In genomic region chr12:104215249-104215648, GRCm38 (mm10) we compare ENCODE assay signal across 23 mouse cellular contexts. TPM values are rescaled to one million over a fixed set of nuclear protein-coding genes. Genes with fewer than 3 reads are reported as not detected.
DNase-seq lines count a peak whose midpoint lies in the region; ATAC-seq lines count a peak whose summit lies in the region.
"Had no signal": no experiment of that assay in that cellular context is flagged by ENCODE, and none has a peak within 500 bp of the region (broad histone marks: within the 10 kb centered on the region; RNA-seq: fewer than 3 reads in every experiment).

No protein-coding gene starts in this region.

- peak; percentile 53 for ATAC-seq in CD4-positive, CD25-positive, alpha-beta regulatory T cell, adult 4 months
- ATAC-seq in activated CD4-positive, CD25-positive, alpha-beta regulatory T cell, adult 4 months, result peak; percentile 42
- ATAC-seq: forebrain, embryonic 13.5 days; forebrain, embryonic 15.5 days; forebrain, postnatal 0 days; Patski had no signal

- peak; percentile 57 for DNase-seq in induced T-regulatory cell, adult 2 months (ENCODE audit: low read depth)
- no peak for DNase-seq in thymus, postnatal 36 days
- DNase-seq in lung, postnatal 25 days (ENCODE audit: low spot score), result no peak
- no peak for DNase-seq in spleen, adult 18-20 months
- no peak for DNase-seq in testis, postnatal 10 days (ENCODE audit: low spot score)
- DNase-seq: adrenal gland, adult 2 months; adrenal gland, postnatal 10 days; adrenal gland, postnatal 25 days; cerebellum, adult 11 months; cerebellum, adult 18-20 months; cerebellum, adult 8-10 months; cerebellum, adult 9-11 months; cerebellum, postnatal 14 days; cerebellum, postnatal 36 days; forebrain, postnatal 0 days had no signal

RNA-seq across cellular contexts. Expression of gene Serpina3f, which starts 0.9 kb away (rescaled TPM):
- polyA plus RNA-seq in CD4-positive, CD25-positive, alpha-beta regulatory T cell, adult 4 months (2017; shearing (Covaris generic)), result 10 to 100 TPM in 1 of 2 experiments, 1 to 10 TPM in 1; 7.0 to 13.5 TPM
- 10 to 100 TPM; 13.8 to 14.1 TPM for polyA plus RNA-seq in activated CD4-positive, CD25-positive, alpha-beta regulatory T cell, adult 4 months (2017; shearing (Covaris generic))
- polyA plus RNA-seq: C2C12; cortical plate, adult 2 months had no signal

RNA-seq across cellular contexts. Expression of gene Serpina3g, which starts 20.8 kb away (rescaled TPM):
- 100 to 1,000 TPM; 165 to 220 TPM for polyA plus RNA-seq in CD4-positive, CD25-positive, alpha-beta regulatory T cell, adult 4 months (2017; shearing (Covaris generic))
- 100 to 1,000 TPM; 212 to 230 TPM for polyA plus RNA-seq in activated CD4-positive, CD25-positive, alpha-beta regulatory T cell, adult 4 months (2017; shearing (Covaris generic))
- polyA plus RNA-seq: forebrain, embryonic 11.5 days had no signal

RNA-seq across cellular contexts. Expression of gene Serpina3i, which starts 47.7 kb away (rescaled TPM):
- polyA plus RNA-seq in CD4-positive, CD25-positive, alpha-beta regulatory T cell, adult 4 months (2017; shearing (Covaris generic)), result not detected
- polyA plus RNA-seq in activated CD4-positive, CD25-positive, alpha-beta regulatory T cell, adult 4 months (2017; shearing (Covaris generic)), result not detected
- polyA plus RNA-seq: C2C12; cortical plate, adult 2 months; forebrain, embryonic 13.5 days; forebrain, embryonic 15.5 days; forebrain, postnatal 0 days had no signal
